Mouse (Mus musculus): ENCODE measurements around the gene Vsir.

DNA sequence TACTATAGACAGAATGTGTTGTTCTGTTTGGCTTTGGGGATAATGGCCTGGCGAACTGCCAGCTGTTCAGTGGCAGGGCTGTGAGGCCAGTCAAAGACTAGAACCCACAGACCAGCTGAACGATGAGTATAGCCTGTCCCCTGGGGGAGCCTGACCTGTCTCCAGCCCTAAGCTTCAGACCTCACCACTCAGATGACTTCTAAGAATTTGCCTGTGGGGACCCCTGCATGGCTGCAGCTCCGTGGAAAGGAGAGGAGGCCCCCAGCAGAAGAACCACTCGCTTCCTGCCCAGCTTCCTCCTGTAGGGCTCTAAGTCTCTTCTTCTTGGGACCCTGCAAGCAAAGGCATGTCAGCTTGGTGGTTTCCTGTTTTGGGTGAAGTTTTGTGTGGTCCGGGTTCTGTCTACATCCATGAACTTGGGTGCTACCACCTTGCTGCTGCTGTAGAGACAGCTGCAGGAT, 24.0 kb downstream of the Vsir start:
- TF ChIP-seq CTCF (IDR thresholded peaks at IDR 0.05; ENCODE audit: control insufficient read depth, insufficient read depth, low read length) (no peak), POLR2A (IDR thresholded peaks at IDR 0.05; ENCODE audit: borderline replicate concordance, control insufficient read depth, low read depth, low read length) (no peak)

All from bone marrow, adult 2 months (tissue).